Mouse (Mus musculus) midbrain, embryonic 14.5 days (tissue): Measurements from ENCODE around the gene Olfr857. TPM values are rescaled to one million over a fixed set of nuclear protein-coding genes. Genes with fewer than 3 reads are reported as not detected.
"Not testable (repeated sequence)": the region's sequence is repeated elsewhere in the genome, so short reads cannot be mapped to it uniquely, and the experiment has no call there.

Source experiments
- ATAC-seq: fragments of 200-750 bp; cut with Nextera tagmentation; 2 replicates; pipeline ENCODE4 v1.8.0; 2017; ENCODE audit warnings: moderate number of reproducible peaks, moderate library complexity; ENCODE audit not compliant: low FRiP score, low TSS enrichment
- DNase-seq: peaks from one replicate; pipeline ENCODE4 v3.0.0-alpha.2; 2015
- H3K27ac ChIP-seq: fragments of 300-500 bp; sonication (generic); replicated peaks from 2 replicates; pipeline ENCODE4 v1.5.1; 2014; ENCODE audit warnings: mild to moderate bottlenecking, low read depth, low read length, moderate library complexity
- H3K27me3 ChIP-seq: fragments of 300-500 bp; sonication (generic); 2 replicates; pipeline ENCODE4 v1.6.1; 2014; ENCODE audit warnings: low read length, control low read depth, mixed read lengths; ENCODE audit not compliant: control insufficient read depth, insufficient read depth
- H3K36me3 ChIP-seq: fragments of 300-500 bp; sonication (generic); 2 replicates; pipeline ENCODE4 v1.6.1; 2014; ENCODE audit warnings: low read length, control low read depth; ENCODE audit not compliant: control insufficient read depth, insufficient read depth
- H3K4me1 ChIP-seq: fragments of 300-500 bp; sonication (generic); 2 replicates; pipeline ENCODE4 v1.6.1; 2014; ENCODE audit warnings: mild to moderate bottlenecking, antibody characterized with exemption, low read length, control low read depth; ENCODE audit not compliant: control insufficient read depth, insufficient read depth
- H3K4me2 ChIP-seq: fragments of 300-500 bp; sonication (generic); 2 replicates; pipeline ENCODE4 v1.6.1; 2014; ENCODE audit warnings: mild to moderate bottlenecking, low read length, moderate library complexity
- H3K4me3 ChIP-seq: fragments of 300-500 bp; sonication (generic); replicated peaks from 2 replicates; pipeline ENCODE4 v1.5.1; 2014; ENCODE audit warnings: low read depth, low read length
- H3K9ac ChIP-seq: fragments of 300-500 bp; sonication (generic); replicated peaks from 2 replicates; pipeline ENCODE4 v1.6.1; 2014; ENCODE audit warnings: mild to moderate bottlenecking, low read length, moderate library complexity
- H3K9me3 ChIP-seq: fragments of 300-500 bp; sonication (generic); 2 replicates; pipeline ENCODE4 v1.6.1; 2016; ENCODE audit warnings: low read length, control low read depth, mixed read lengths; ENCODE audit not compliant: control insufficient read depth
- WGBS: fragments of 180-500 bp; shearing (Covaris S2); extraction: QIAGEN DNeasy Blood & Tissue Kit; methylation state at CpG from one replicate; pipeline ENCODE4 v1.1.7; 2014; 5-methylcytosine and 5-hydroxymethylcytosine counted together
- polyA plus RNA-seq: library from polyadenylated mRNA; unstranded; fragments of >200 nt; fragmentation: Nextera tagmentation; extraction: Ambion mirVana; gene quantifications from 2 replicates; pipeline ENCODE4 v1.2.1, GENCODE M21; 2014

Gene Olfr857
- not detected in 2 replicates for polyA plus RNA-seq

DNA sequence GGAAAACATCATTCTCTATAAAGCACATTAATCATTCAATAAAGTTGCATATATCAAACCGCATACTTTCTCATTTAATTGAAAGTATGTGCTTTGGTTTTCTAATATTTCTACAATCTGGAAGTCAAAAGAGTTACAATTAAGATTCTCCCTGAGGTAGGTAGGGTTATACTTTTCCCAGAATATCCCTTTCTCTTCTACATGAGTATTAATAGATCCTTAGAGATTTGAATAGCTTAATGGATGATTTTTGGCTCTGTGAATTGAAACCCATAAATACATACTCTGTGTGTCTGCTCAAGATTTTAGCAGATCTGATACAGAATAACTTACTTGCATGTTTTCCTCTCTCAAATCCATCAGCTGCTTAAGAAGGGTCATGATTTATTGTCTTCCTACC is at the start of gene Olfr857:
Olfr857 (plus strand) TSS at position 301 of the 400 bp plus-strand sequence.
- DNase-seq = no peak
- H3K4me3 ChIP-seq = no peak within 1 kb of the TSS
- H3K36me3 ChIP-seq = no peaks in the 10 kb centered on the region
- H3K27me3 ChIP-seq = no peaks in the 10 kb centered on the region
- no peak for ATAC-seq
- 93% methylated on average over 1 of the region's 1 CpGs for WGBS
- H3K27ac ChIP-seq = no peak within 1 kb of the TSS
- H3K9ac ChIP-seq = no peak within 1 kb of the TSS
- H3K9me3 ChIP-seq = 0 out of 2 replicates have a peak, but pooled peaks cover 2% of the 10 kb centered on the region
- no peak within 1 kb of the TSS for H3K4me2 ChIP-seq
- no peaks in the 10 kb centered on the region for H3K4me1 ChIP-seq

DNA sequence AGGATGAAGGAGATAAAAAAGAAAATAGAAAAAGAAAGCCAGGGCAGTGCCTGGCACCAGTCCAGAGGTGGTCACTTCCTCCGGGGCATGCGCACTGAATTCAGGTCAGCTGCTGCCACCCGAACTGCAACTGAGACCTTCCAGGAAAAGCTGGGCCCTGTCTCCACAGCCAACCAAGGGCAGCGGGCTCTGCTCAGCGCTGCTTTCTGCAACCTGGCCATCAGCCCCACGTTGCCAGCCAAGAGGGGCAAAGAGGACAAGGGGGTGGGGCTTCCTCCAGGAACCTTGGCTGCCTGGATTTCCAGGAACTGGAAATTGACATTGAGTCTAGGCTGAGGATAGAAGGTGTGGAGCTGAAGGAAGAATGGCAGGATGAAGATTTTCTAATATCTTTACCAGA is 19.0 kb upstream of the Olfr857 start:
- H3K9me3 ChIP-seq = no peaks in the 10 kb centered on the region
- H3K4me3 ChIP-seq = no peak overlapping the region
- no peak overlapping the region for H3K9ac ChIP-seq
- no peak overlapping the region for H3K27ac ChIP-seq
- no peak overlapping the region for H3K4me2 ChIP-seq
- 91% methylated on average over 6 of the region's 6 CpGs for WGBS
- H3K36me3 ChIP-seq = no peaks in the 10 kb centered on the region
- DNase-seq = no peak
- no peaks in the 10 kb centered on the region for H3K4me1 ChIP-seq
- ATAC-seq = no peak
- H3K27me3 ChIP-seq = no peaks in the 10 kb centered on the region

DNA sequence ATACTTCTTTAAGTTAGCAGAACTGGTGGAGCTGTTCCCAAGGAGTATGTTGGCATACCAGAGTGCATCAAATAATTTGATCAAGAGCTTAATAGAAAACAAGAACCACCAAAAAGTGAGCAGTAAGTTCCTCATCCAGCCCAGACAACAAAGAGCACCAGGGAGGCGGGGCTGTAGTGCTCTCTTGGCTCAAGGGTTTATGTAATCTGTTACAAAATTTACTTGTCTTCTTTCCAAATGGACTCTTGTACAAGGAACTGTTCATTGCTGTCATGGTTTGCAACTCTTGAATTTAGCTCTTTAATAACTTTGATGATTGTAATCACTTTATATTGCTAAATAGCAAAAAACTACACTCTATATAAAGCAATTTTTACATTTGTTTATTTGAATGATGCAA is 17.8 kb upstream of the Olfr857 start:
- Histone ChIP-seq H3K9me3 (no peaks in the 10 kb centered on the region), H3K27ac (no peak overlapping the region), H3K9ac (no peak overlapping the region), H3K4me2 (no peak overlapping the region), H3K36me3 (no peaks in the 10 kb centered on the region), H3K27me3 (no peaks in the 10 kb centered on the region), H3K4me3 (no peak overlapping the region), H3K4me1 (no peaks in the 10 kb centered on the region)
- no peak for ATAC-seq
- 87% methylated on average over 1 of the region's 1 CpGs for WGBS
- no peak for DNase-seq

DNA sequence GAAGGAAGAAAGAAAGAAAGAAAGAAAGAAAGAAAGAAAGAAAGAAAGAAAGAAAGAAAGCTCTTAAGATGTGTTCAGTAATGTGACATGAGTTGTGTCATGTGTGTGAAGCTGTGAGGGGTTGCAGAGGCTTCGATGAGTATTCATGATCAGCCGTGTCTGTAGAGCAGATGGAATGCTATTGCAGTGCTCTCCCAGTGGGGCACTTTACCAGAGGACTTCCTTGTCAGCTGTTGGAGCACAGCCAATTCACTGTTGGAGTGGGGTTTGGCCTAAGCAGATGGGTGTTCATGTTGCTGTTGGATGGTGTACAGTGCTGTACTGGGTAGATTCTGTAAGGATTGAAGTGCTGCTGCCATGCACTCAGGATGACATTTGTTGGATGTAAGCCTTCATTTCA is 16.8 kb upstream of the Olfr857 start:
- Histone ChIP-seq H3K27ac (no peak overlapping the region), H3K9ac (no peak overlapping the region), H3K27me3 (no peaks in the 10 kb centered on the region), H3K9me3 (no peaks in the 10 kb centered on the region), H3K4me1 (no peaks in the 10 kb centered on the region), H3K4me2 (no peak overlapping the region), H3K4me3 (no peak overlapping the region), H3K36me3 (no peaks in the 10 kb centered on the region)
- no peak for ATAC-seq
- DNase-seq = no peak
- WGBS = 77% methylated on average over 2 of the region's 2 CpGs

DNA sequence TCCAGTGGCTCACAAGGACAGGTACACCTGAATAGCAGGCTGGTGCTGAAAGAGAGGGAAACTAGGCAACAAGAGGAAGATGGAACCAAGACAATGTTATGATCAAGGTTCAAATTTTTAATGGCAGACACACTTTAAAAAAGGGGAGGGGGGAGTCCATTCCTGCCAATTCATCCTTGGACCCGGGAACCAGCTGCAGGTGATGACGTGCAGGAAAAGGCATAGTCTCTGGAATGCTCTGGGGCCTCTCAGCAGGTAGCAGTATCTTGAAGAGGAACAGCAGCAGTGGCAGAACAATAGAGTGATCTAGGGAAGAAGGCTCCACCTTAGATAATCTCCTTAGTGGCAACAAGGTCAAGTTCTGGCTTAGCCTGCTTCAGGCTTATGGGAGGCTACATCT is 14.9 kb upstream of the Olfr857 start:
- not testable (repeated sequence) for H3K36me3 ChIP-seq, ATAC-seq, H3K4me3 ChIP-seq, H3K9ac ChIP-seq, H3K4me2 ChIP-seq, H3K9me3 ChIP-seq, DNase-seq, H3K4me1 ChIP-seq, H3K27me3 ChIP-seq, H3K27ac ChIP-seq
- WGBS = 38% methylated on average over 2 of the region's 2 CpGs

DNA sequence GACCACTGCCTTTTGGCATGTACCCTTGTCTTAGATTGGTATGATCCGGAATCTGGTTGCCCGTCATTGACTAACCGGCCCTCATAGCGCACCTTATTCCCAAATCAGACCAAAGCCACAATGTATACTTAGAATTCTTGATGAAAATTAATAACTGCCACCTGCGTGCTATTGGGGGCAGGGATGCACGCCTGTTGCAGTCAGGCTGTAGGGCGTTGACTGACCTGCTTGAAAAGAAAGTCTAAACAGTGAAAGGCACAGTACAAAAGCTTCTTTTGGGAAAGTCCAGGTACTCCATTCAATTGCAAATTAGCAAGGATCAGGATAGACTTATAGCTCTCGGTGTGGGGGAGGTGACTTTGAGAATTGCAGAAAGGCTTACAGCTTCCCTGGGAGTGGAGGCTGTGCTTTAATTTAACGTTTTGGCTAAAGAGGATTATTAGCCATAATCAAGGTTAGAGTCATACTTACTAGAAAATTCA is 14.3 kb upstream of the Olfr857 start:
- not testable (repeated sequence) for H3K9me3 ChIP-seq, ATAC-seq
- 67% methylated on average over 9 of the region's 9 CpGs for WGBS

DNA sequence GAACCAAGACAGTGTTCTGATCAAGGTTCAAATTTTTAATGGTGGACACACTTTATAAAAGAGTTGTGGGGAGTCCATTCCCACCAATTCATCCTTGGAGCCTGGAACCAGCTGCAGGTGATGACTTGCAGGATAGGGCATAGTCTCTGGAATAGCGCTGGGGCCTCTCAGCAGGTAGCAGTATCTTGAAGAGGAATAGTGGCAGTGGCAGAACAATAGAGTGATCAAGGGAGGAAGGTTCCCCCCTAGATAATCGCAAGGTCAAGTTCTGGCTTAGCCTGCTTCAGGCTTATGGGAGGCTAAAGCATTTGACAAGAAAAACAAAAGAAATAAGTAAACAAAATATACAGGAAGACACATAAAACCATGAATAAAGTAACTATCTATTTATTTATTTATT is 4.7 kb upstream of the Olfr857 start:
- not testable (repeated sequence) for H3K36me3 ChIP-seq, H3K9ac ChIP-seq, ATAC-seq, DNase-seq, H3K27ac ChIP-seq, H3K4me3 ChIP-seq, H3K4me2 ChIP-seq, H3K4me1 ChIP-seq, H3K9me3 ChIP-seq, H3K27me3 ChIP-seq
- 71% methylated on average over 2 of the region's 2 CpGs for WGBS

More for the DNA sequence above, 14.3 kb upstream of the Olfr857 start:
- not testable (repeated sequence) for H3K27ac ChIP-seq, H3K36me3 ChIP-seq, H3K4me1 ChIP-seq, H3K4me3 ChIP-seq, H3K27me3 ChIP-seq, H3K9ac ChIP-seq, H3K4me2 ChIP-seq, DNase-seq

Other genes with a start within 250 kb of the Olfr857 start
- gene Olfr850, start 231.2 kb upstream of the Olfr857 start, polyA plus RNA-seq = not detected in 2 replicates
- not detected in 2 replicates for gene Olfr851, start 216.1 kb upstream of the Olfr857 start, polyA plus RNA-seq
- not detected in 2 replicates for gene Olfr853, start 168.4 kb upstream of the Olfr857 start, polyA plus RNA-seq
- not detected in 2 replicates for gene Olfr854, start 142.1 kb upstream of the Olfr857 start, polyA plus RNA-seq
- gene Olfr855, start 126.8 kb upstream of the Olfr857 start, polyA plus RNA-seq = not detected in 2 replicates
- gene Zfp317, start 87.3 kb upstream of the Olfr857 start, polyA plus RNA-seq = 29.4 and 46.5 TPM in 2 replicates
- not detected in 2 replicates for gene Olfr58, start 70.8 kb downstream of the Olfr857 start, polyA plus RNA-seq
- gene Olfr859, start 95.5 kb downstream of the Olfr857 start, polyA plus RNA-seq = not detected in 2 replicates
- not detected in 2 replicates for gene Olfr860, start 140.3 kb downstream of the Olfr857 start, polyA plus RNA-seq
- not detected in 2 replicates for gene Olfr862, start 178.6 kb downstream of the Olfr857 start, polyA plus RNA-seq
- gene Olfr77, start 207.4 kb downstream of the Olfr857 start, polyA plus RNA-seq = 0.24 and 0.25 TPM in 2 replicates